In the genomic region with DNA sequence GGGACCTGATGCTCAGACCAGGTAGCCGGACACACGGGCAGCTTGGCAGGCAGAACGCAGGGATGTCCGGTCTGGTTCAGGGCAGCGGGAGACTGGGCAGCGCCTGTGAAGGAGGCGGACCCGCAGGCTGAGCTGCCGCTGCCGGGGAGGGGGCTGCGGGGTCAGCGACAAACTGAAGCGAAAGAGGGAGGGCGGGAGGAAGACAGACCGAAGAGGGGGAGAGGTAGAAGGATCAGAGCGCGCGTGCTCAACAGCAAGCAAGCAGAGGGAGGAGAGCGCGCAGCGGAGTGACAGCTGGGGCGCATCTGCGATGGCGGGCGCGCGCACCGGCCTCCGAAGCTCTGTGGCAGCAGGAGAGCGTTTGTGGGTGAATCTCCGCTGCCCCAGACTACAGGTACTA, we compare ENCODE assay signal across 9 mouse cellular contexts. TPM values are rescaled to one million over a fixed set of nuclear protein-coding genes. Genes with fewer than 3 reads are reported as not detected.
DNase-seq lines count a peak whose midpoint lies in the region; ATAC-seq and TF ChIP-seq lines count a peak whose summit lies in the region.
"Had no signal": no experiment of that assay in that cellular context is flagged by ENCODE, and none has a peak within 500 bp of the region (broad histone marks: within the 10 kb centered on the region; RNA-seq: fewer than 3 reads in every experiment).

TSS of gene Lrtm2 (minus strand) at position 261 of the 400 bp plus-strand sequence.

- peaks cover 9% of the 10 kb centered on the region; the same call in 1 of the 2 replicates for H3K4me1 ChIP-seq in lung, adult 2 months (ENCODE audit: control insufficient read depth, insufficient read depth, low read length)
- H3K4me1 ChIP-seq in hindbrain, postnatal 0 days (ENCODE audit: insufficient read depth, low read length): peaks cover 41% of the 10 kb centered on the region
- peaks cover 18% of the 10 kb centered on the region for H3K4me1 ChIP-seq in limb, embryonic 13.5 days
- H3K4me1 ChIP-seq: liver, embryonic 15.5 days had no signal

- H3K4me2 ChIP-seq in hindbrain, postnatal 0 days (ENCODE audit: low read depth, low read length): peak within 1 kb of the TSS; percentile 71
- peak within 1 kb of the TSS; percentile 64 for H3K4me2 ChIP-seq in limb, embryonic 13.5 days (replicated peaks)
- H3K4me2 ChIP-seq: liver, embryonic 15.5 days had no signal

- ATAC-seq in hindbrain, postnatal 0 days: peak; percentile 27; the same call in 1 of the 2 replicates
- no peak for ATAC-seq in limb, embryonic 13.5 days (ENCODE audit: low FRiP score, low read depth)

- no peak for TF ChIP-seq CTCF in lung, adult 2 months (IDR thresholded peaks at IDR 0.05; ENCODE audit: insufficient read depth, low read length)
- no peak for TF ChIP-seq CTCF in hindbrain, postnatal 0 days (IDR thresholded peaks at IDR 0.05; ENCODE audit: low read depth)

- peak within 1 kb of the TSS; percentile 65 for H3K9ac ChIP-seq in hindbrain, postnatal 0 days (replicated peaks; ENCODE audit: low read length)
- H3K9ac ChIP-seq in limb, embryonic 13.5 days: 0 out of 2 replicates have a peak within 1 kb of the TSS, but pooled peaks have one; percentile 35
- H3K9ac ChIP-seq: liver, embryonic 15.5 days had no signal

- no peaks in the 10 kb centered on the region for H3K9me3 ChIP-seq in hindbrain, postnatal 0 days (ENCODE audit: low read length)
- no peaks in the 10 kb centered on the region for H3K9me3 ChIP-seq in limb, embryonic 13.5 days
- H3K9me3 ChIP-seq: liver, embryonic 15.5 days had no signal

- peak within 1 kb of the TSS; percentile 87 for H3K27ac ChIP-seq in hindbrain, postnatal 0 days
- H3K27ac ChIP-seq in limb, embryonic 13.5 days: no peak within 1 kb of the TSS
- H3K27ac ChIP-seq: liver, embryonic 15.5 days had no signal

- no peaks in the 10 kb centered on the region for H3K27me3 ChIP-seq in hindbrain, postnatal 0 days (ENCODE audit: insufficient read depth, low read length)
- H3K27me3 ChIP-seq in limb, embryonic 13.5 days: peaks cover 79% of the 10 kb centered on the region

- H3K4me3 ChIP-seq in lung, adult 2 months (replicated peaks; ENCODE audit: extremely low read depth, low read depth, low read length): peak within 1 kb of the TSS; percentile 16
- H3K4me3 ChIP-seq in hindbrain, postnatal 0 days (ENCODE audit: low read length): peak within 1 kb of the TSS; percentile 58
- H3K4me3 ChIP-seq in limb, embryonic 13.5 days: peak within 1 kb of the TSS; percentile 37
- H3K4me3 ChIP-seq: liver, embryonic 15.5 days had no signal

- DNase-seq in lung, adult 2 months: no peak
- no peak for DNase-seq in lung, postnatal 36 days
- DNase-seq in embryo, embryonic 10.5 days (ENCODE audit: low spot score): peak; percentile 47
- DNase-seq in hindbrain, postnatal 0 days (ENCODE audit: low spot score): peak; percentile 82
- DNase-seq in right cerebral cortex, adult 2 months (ENCODE audit: low spot score in 2 of 2): peak; percentile 74 to 81
- DNase-seq in urinary bladder, adult 18-20 months (ENCODE audit: low spot score in 2 of 2): no peak
- DNase-seq in gastrocnemius, postnatal 4 days (ENCODE audit: low spot score in 2 of 2): no peak

- WGBS in lung, adult 2 months: 2% methylated on average over 29 of the region's 31 CpGs
- WGBS in hindbrain, postnatal 0 days: 2% methylated on average over 30 of the region's 31 CpGs
- under 1% methylated on average over 31 of the region's 31 CpGs for WGBS in limb, embryonic 13.5 days

- no peaks in the 10 kb centered on the region for H3K36me3 ChIP-seq in hindbrain, postnatal 0 days (ENCODE audit: insufficient read depth, low read length)
- H3K36me3 ChIP-seq in limb, embryonic 13.5 days: no peaks in the 10 kb centered on the region
- H3K36me3 ChIP-seq: liver, embryonic 15.5 days had no signal

- no peak for TF ChIP-seq POLR2A in lung, adult 2 months (IDR thresholded peaks at IDR 0.05; ENCODE audit: borderline replicate concordance, extremely low read depth, low read depth, low read length)

RNA-seq across cellular contexts. Expression of gene Lrtm2, which starts in this region (rescaled TPM):
- polyA plus RNA-seq in lung, adult 2 months (2012; rRNA removed): 10.1 and 11.5 TPM in 2 replicates
- 37.5 and 44.4 TPM in 2 replicates for total RNA-seq in hindbrain, postnatal 0 days (2014; rRNA removed)
- 15.2 and 16.3 TPM in 2 replicates for polyA plus RNA-seq in hindbrain, postnatal 0 days (2015; fragmentation: Nextera tagmentation; extraction: Ambion mirVana)
- 0.05 TPM in 1 of 2 replicates, not detected in the other for polyA plus RNA-seq in limb, embryonic 13.5 days (2015; fragmentation: Nextera tagmentation; extraction: Ambion mirVana)
- total RNA-seq in gastrocnemius, postnatal 4 days (2021): under 1 TPM; 0.59 to 0.98 TPM

Comparison
In these comparisons a context has a peak if more than half of its experiments do, and no peak if none do; other contexts are left out.
1. RNA of gene Lrtm2 (total RNA-seq): 37.5 to 44.4 TPM in hindbrain, postnatal 0 days; 0.59 to 0.98 TPM in gastrocnemius, postnatal 4 days; every median in the first group is over 10 times any median in the second.
2. RNA of gene Lrtm2 (polyA plus RNA-seq): 15.2 to 16.3 TPM in hindbrain, postnatal 0 days and 10.1 to 11.5 TPM in lung, adult 2 months; 0.05 TPM in limb, embryonic 13.5 days; every median in the first group is over 10 times any median in the second.
3. DNase-seq: peak in embryo, embryonic 10.5 days (single experiment), hindbrain, postnatal 0 days (single experiment) and right cerebral cortex, adult 2 months (2 of 2); none in lung, adult 2 months (single experiment), lung, postnatal 36 days (single experiment), urinary bladder, adult 18-20 months (0 of 2) and gastrocnemius, postnatal 4 days (0 of 2).
4. Peak in every context shown above with its lines, with median percentiles within 50 percentile points of each other: H3K4me3 ChIP-seq.